Mouse (Mus musculus): ENCODE measurements around the gene Tbcb.

DNA sequence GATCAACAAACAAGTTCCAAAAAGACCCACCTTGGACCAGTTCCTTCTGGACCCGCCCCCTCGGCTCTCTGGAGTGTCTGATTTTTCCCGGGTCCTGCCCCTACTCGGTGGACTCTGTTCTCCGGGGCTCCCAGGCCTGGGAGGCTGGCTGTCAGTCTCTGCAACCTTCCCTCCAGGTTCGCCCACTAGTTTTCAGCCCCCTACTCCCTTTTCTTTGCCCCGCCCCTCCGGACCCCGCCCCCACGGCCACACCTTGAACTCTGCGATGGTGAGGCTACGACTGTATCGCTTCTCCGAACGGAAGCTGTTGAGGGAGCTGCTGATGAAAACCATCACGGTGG lies 774 bp downstream of the Tbcb start:
- TF ChIP-seq CTCF (IDR thresholded peaks at IDR 0.05; ENCODE audit: borderline replicate concordance, insufficient read depth, low read length) = no peak
- TF ChIP-seq POLR2A (IDR thresholded peaks at IDR 0.05; ENCODE audit: low read depth, low read length) = no peak
